Mouse (Mus musculus) stomach, postnatal 0 days (tissue): Measurements from ENCODE around the gene Ust. TPM values are rescaled to one million over a fixed set of nuclear protein-coding genes. Genes with fewer than 3 reads are reported as not detected.

Source experiments
- ATAC-seq: fragments of 200-750 bp; cut with Nextera tagmentation; 2 replicates; pipeline ENCODE4 v1.8.0; 2017; ENCODE audit not compliant: low FRiP score, low TSS enrichment
- DNase-seq: peaks from one replicate; pipeline ENCODE4 v3.0.0-alpha.2; 2016; ENCODE audit warnings: low spot score
- H3K27ac ChIP-seq: fragments of 300-500 bp; sonication (generic); replicated peaks from 2 replicates; pipeline ENCODE4 v1.5.1; 2014; ENCODE audit warnings: mild to moderate bottlenecking, control low read depth
- H3K27me3 ChIP-seq: fragments of 300-500 bp; sonication (generic); 2 replicates; pipeline ENCODE4 v1.6.1; 2014; ENCODE audit warnings: low read length; ENCODE audit not compliant: control insufficient read depth, insufficient read depth
- H3K36me3 ChIP-seq: fragments of 300-500 bp; sonication (generic); 2 replicates; pipeline ENCODE4 v1.6.1; 2014; ENCODE audit warnings: low read length, mixed read lengths; ENCODE audit not compliant: control insufficient read depth, insufficient read depth
- H3K4me1 ChIP-seq: fragments of 300-500 bp; sonication (generic); replicated peaks from 2 replicates; pipeline ENCODE4 v1.6.1; 2014; ENCODE audit warnings: antibody characterized with exemption; ENCODE audit not compliant: control insufficient read depth, insufficient read depth
- H3K4me2 ChIP-seq: fragments of 300-500 bp; sonication (generic); replicated peaks from 2 replicates; pipeline ENCODE4 v1.6.1; 2014; ENCODE audit warnings: low read depth, mild to moderate bottlenecking, control low read depth, moderate library complexity
- H3K4me3 ChIP-seq: fragments of 300-500 bp; sonication (generic); 2 replicates; pipeline ENCODE4 v1.5.1; 2014; ENCODE audit warnings: low read depth, low read length, control low read depth
- H3K9ac ChIP-seq: fragments of 300-500 bp; sonication (generic); 2 replicates; pipeline ENCODE4 v1.6.1; 2014; ENCODE audit warnings: mild to moderate bottlenecking, low read length, control low read depth, mixed read lengths
- H3K9me3 ChIP-seq: fragments of 300-500 bp; sonication (generic); 2 replicates; pipeline ENCODE4 v1.6.1; 2016; ENCODE audit warnings: low read length; ENCODE audit not compliant: control insufficient read depth
- CTCF ChIP-seq: IDR thresholded peaks from 2 replicates; pipeline ENCODE4 v1.5.1; 2016; ENCODE audit warnings: antibody characterized with exemption, low read depth, mild to moderate bottlenecking, moderate library complexity
- EP300 ChIP-seq: optimal IDR thresholded peaks from 2 replicates; pipeline ENCODE3; 2016; ENCODE audit warnings: antibody characterized with exemption
- WGBS: fragments of 180-500 bp; shearing (Covaris S2); extraction: QIAGEN DNeasy Blood & Tissue Kit; methylation state at CpG from one replicate; pipeline ENCODE4 v1.1.7; 2014; 5-methylcytosine and 5-hydroxymethylcytosine counted together
- polyA plus RNA-seq: library from polyadenylated mRNA; unstranded; fragments of >200 nt; fragmentation: Nextera tagmentation; extraction: Ambion mirVana; gene quantifications from 2 replicates; pipeline ENCODE4 v1.2.1, GENCODE M21; 2015

The Ust gene
- polyA plus RNA-seq, 1 experiment from 2014 or later = 2.4 TPM

DNA sequence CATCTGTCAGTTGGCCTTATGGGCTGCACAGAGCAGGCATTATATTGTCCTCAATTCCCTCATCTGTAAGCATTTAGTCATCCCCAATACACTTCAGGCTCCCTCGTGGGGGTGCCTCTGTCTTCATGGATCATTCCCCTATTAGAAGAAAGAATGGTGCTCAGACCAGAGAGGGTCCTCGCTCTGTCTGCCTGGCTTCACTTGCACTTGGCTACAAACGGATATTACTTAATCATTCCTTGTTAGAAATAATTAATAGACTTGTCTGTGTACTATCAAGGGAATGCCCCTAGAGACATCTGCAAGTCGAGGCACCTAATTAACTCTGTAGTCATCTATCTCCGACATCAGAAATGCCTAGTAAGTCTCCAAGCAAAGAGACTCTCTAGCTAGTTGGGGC is 171.1 kb downstream of the Ust start:
- no peak overlapping the region for H3K4me2 ChIP-seq
- H3K4me1 ChIP-seq = no peaks in the 10 kb centered on the region
- ATAC-seq = no peak
- no peak for DNase-seq
- H3K9me3 ChIP-seq = no peaks in the 10 kb centered on the region
- H3K27me3 ChIP-seq = no peaks in the 10 kb centered on the region
- no peak for TF ChIP-seq CTCF
- no peak for TF ChIP-seq EP300
- H3K27ac ChIP-seq = no peak overlapping the region
- no peaks in the 10 kb centered on the region for H3K36me3 ChIP-seq
- 58% methylated on average over 5 of the region's 5 CpGs for WGBS
- no peak overlapping the region for H3K9ac ChIP-seq
- H3K4me3 ChIP-seq = no peak overlapping the region

DNA sequence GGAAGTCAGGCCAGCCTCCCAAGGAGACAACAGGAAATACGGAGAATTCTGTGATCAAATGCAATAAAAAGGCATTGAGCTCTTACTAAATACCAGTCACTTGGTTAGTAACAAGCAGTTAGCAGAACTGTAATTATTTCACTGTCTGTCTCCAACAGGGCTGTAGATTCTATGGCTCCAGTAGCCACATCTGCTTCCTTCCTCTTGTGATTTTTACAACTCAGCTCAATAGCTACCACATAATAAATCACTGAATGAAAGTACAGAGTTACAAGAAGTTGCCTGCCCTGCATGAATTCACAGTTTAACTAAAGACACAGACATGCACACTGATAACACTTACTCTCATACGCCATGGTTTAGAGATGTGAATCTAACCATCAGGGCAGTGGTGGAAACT is 176.1 kb downstream of the Ust start:
- no peak for ATAC-seq
- Histone ChIP-seq H3K4me1 (no peaks in the 10 kb centered on the region), H3K4me3 (no peak overlapping the region), H3K4me2 (no peak overlapping the region), H3K9ac (no peak overlapping the region), H3K27ac (no peak overlapping the region), H3K27me3 (no peaks in the 10 kb centered on the region), H3K9me3 (no peaks in the 10 kb centered on the region), H3K36me3 (no peaks in the 10 kb centered on the region)
- WGBS = 87% methylated on average over 2 of the region's 2 CpGs
- TF ChIP-seq CTCF = no peak
- no peak for TF ChIP-seq EP300
- DNase-seq = no peak

GRCm38 (mm10) chr10:8339645-8340428 is 178.8 kb downstream of the Ust start:
- ATAC-seq (no peak), DNase-seq (no peak)
- H3K27me3 ChIP-seq = no peaks in the 10 kb centered on the region
- H3K4me1 ChIP-seq = no peaks in the 10 kb centered on the region
- TF ChIP-seq CTCF (no peak), EP300 (no peak)
- H3K9ac ChIP-seq = no peak overlapping the region
- H3K27ac ChIP-seq = no peak overlapping the region
- no peak overlapping the region for H3K4me3 ChIP-seq
- WGBS = 75% methylated on average over 12 of the region's 12 CpGs
- no peaks in the 10 kb centered on the region for H3K36me3 ChIP-seq
- H3K9me3 ChIP-seq = no peaks in the 10 kb centered on the region
- no peak overlapping the region for H3K4me2 ChIP-seq

GRCm38 (mm10) chr10:8336601-8337000 is 182.0 kb downstream of the Ust start:
- WGBS = 46% methylated on average over 1 of the region's 1 CpGs
- ATAC-seq (no peak), DNase-seq (no peak)

DNA sequence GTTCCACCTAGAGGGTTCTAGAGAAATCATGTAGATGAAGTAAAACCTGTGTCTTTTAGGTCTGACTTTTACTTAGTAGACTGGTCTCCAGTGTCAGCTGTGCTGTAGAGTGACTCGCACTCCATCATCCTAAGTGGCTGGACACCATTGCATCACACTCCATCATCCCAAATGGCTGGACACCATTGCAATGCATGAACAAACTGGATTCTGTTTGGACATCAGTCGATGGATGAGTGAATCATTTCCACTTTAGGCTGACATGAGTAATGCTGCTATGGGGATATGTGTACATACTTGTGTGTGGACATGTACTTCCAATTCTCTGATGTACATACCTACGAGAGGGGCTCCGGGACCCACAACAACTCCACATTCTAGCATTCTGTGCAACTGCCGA is 187.7 kb downstream of the Ust start:
- Histone ChIP-seq H3K27me3 (no peaks in the 10 kb centered on the region), H3K4me2 (no peak overlapping the region), H3K4me1 (no peaks in the 10 kb centered on the region), H3K9ac (no peak overlapping the region), H3K9me3 (no peaks in the 10 kb centered on the region), H3K36me3 (no peaks in the 10 kb centered on the region), H3K4me3 (no peak overlapping the region), H3K27ac (no peak overlapping the region)
- TF ChIP-seq EP300 (no peak), CTCF (no peak)
- ATAC-seq (no peak), DNase-seq (no peak)
- 79% methylated on average over 5 of the region's 5 CpGs for WGBS

More at GRCm38 (mm10) chr10:8336601-8337000, 182.0 kb downstream of the Ust start:
- no peak for TF ChIP-seq EP300
- no peak for TF ChIP-seq CTCF
- no peak overlapping the region for H3K4me2 ChIP-seq
- no peak overlapping the region for H3K4me3 ChIP-seq
- no peak overlapping the region for H3K9ac ChIP-seq
- no peaks in the 10 kb centered on the region for H3K4me1 ChIP-seq
- H3K36me3 ChIP-seq = no peaks in the 10 kb centered on the region
- no peaks in the 10 kb centered on the region for H3K27me3 ChIP-seq
- no peak overlapping the region for H3K27ac ChIP-seq
- H3K9me3 ChIP-seq = no peaks in the 10 kb centered on the region

- no peak for ATAC-seq
- no peaks in the 10 kb centered on the region for H3K36me3 ChIP-seq
- 91% methylated on average over 8 of the region's 8 CpGs for WGBS
Observed at GRCm38 (mm10) chr10:8330006-8330405, 188.6 kb downstream of the Ust start.

More at GRCm38 (mm10) chr10:8330006-8330405, 188.6 kb downstream of the Ust start:
- Histone ChIP-seq H3K27me3 (no peaks in the 10 kb centered on the region), H3K4me1 (no peaks in the 10 kb centered on the region), H3K9me3 (no peaks in the 10 kb centered on the region), H3K27ac (no peak overlapping the region), H3K4me2 (no peak overlapping the region), H3K4me3 (no peak overlapping the region), H3K9ac (no peak overlapping the region)
- TF ChIP-seq EP300 (no peak), CTCF (no peak)
- no peak for DNase-seq
